Mouse (Mus musculus): Measurements from ENCODE around the gene Mmel1. TPM values are rescaled to one million over a fixed set of nuclear protein-coding genes. Genes with fewer than 3 reads are reported as not detected.
A peak's percentile ranks its signal among the peaks of the same experiment; 100 is the strongest.

Gene Mmel1
- polyA plus RNA-seq (2012; ENCODE audit: insufficient read depth, insufficient read length, missing spikeins): not detected in 2 replicates

DNA sequence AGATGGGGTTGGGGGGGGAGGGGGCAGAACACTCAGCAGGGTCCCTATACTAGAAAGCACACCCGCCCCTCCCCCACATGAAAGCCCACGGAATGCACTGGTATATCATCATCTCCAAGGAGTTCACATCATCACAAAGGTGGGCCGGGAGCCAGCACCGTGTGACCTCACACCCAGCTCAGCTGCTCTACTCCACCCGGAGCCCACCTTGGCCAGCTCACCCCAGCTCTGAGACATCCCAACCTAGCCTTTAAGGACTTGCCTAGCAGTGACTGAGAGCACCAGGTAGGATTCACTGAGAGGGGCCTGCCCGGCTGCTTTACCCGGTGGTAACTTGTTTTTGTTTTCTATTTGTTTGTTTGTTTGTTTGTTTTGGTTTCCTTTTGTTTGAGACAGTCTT is at the start of gene Mmel1:
TSS of gene Mmel1 (plus strand) at position 146 of the 400 bp plus-strand sequence.
- Histone ChIP-seq H3K4me3 (ENCODE audit: insufficient read depth, low read depth, low read length) (no peak within 1 kb of the TSS), H3K4me1 (ENCODE audit: control insufficient read depth, insufficient read depth, insufficient read length, low read length) (no peaks in the 10 kb centered on the region), H3K27ac (replicated peaks; ENCODE audit: low read depth, low read length) (no peak within 1 kb of the TSS)

DNA sequence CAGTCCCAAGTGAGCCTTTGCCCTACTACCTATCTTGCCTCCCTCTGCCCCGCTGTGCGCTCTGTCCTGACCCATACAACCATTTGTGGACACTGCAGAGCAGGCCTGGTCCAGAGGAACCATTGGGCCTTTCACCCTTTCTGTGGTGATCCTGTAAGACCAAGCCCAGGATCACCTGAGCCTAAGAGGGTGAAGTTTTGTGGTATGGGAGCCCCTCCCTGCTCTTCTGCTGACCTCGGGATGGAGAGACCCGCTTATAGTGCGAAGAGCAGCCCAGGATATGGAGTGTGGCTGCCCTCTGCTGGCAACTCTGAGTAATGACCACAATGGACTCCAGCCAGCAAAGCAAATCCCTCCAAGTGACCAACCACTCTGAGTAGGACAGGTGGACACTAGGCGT is 43.7 kb upstream of the Mmel1 start:
- no peak overlapping the region for H3K27ac ChIP-seq (replicated peaks; ENCODE audit: low read depth, low read length)
- no peak overlapping the region for H3K4me3 ChIP-seq (ENCODE audit: insufficient read depth, low read depth, low read length)
- no peaks in the 10 kb centered on the region for H3K4me1 ChIP-seq (ENCODE audit: control insufficient read depth, insufficient read depth, insufficient read length, low read length)

DNA sequence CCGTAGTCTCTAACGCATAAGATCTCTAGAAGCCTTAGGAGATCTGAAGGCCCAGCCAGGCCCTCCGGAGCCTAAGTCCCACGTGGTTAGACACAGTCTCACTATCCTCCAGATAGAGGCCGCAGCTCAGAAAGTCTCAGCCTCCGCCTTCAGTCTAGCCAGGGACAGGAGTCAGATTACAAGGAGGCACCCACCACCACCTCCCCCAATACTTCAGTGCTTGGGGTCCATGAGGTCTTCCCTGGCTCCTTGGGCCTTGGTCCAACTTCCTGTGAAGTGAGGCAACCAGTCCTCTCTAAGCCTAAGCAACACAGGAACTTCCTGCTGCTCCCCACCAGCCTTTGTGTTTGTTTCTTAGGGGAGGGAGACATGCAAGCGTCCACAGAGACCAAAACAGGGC is 43.2 kb upstream of the Mmel1 start:
- no peak overlapping the region for H3K4me3 ChIP-seq (ENCODE audit: insufficient read depth, low read depth, low read length)

GRCm38 (mm10) chr4:154827181-154827580 is 42.2 kb upstream of the Mmel1 start:
- H3K27ac ChIP-seq (replicated peaks; ENCODE audit: low read depth, low read length): peak overlapping the region; percentile 27
- no peak overlapping the region for H3K4me3 ChIP-seq (ENCODE audit: insufficient read depth, low read depth, low read length)
- no peaks in the 10 kb centered on the region for H3K4me1 ChIP-seq (ENCODE audit: control insufficient read depth, insufficient read depth, insufficient read length, low read length)

More for the DNA sequence above, 43.2 kb upstream of the Mmel1 start:
- no peaks in the 10 kb centered on the region for H3K4me1 ChIP-seq (ENCODE audit: control insufficient read depth, insufficient read depth, insufficient read length, low read length)
- H3K27ac ChIP-seq (replicated peaks; ENCODE audit: low read depth, low read length): no peak overlapping the region

DNA sequence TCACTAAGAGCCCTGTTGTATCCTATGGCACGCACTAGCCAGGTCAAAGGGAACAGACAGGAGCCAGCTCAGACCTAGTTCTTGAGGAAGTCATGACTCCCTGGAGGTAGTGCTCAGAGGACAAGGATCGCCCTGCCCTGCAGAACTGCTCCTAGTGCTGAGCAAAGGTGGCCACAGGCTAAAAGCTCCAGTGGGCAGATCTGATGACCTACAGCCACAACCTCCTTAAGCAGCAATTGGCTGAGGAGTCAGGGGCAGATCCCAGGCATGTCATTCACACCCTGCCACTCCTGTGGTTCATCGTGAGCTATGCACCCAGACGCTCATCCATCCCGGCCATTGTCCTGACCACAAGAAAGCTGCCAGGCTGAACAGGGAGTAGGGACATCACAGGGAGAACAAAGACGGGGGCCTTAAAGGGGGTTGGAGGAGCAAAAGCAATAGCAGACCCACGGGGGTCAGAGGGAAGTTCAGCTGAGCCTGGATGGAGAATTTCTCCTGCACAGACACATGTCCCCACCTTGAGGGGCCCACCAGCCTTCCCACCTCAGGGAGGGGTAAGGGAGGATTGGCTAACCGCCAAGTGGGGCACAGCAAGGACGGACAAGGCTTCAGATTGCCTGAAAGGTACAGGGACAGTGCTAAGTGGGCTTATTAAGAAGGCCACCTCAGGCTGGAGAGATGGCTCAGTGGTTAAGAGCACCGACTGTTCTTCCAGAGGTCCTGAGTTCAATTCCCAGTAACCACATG is 41.3 kb upstream of the Mmel1 start:
- Histone ChIP-seq H3K27ac (replicated peaks; ENCODE audit: low read depth, low read length) (no peak overlapping the region), H3K4me3 (ENCODE audit: insufficient read depth, low read depth, low read length) (no peak overlapping the region), H3K4me1 (ENCODE audit: control insufficient read depth, insufficient read depth, insufficient read length, low read length) (no peaks in the 10 kb centered on the region)

GRCm38 (mm10) chr4:154831915-154832573 is 37.3 kb upstream of the Mmel1 start:
- Histone ChIP-seq H3K27ac (replicated peaks; ENCODE audit: low read depth, low read length) (no peak overlapping the region), H3K4me3 (ENCODE audit: insufficient read depth, low read depth, low read length) (no peak overlapping the region), H3K4me1 (ENCODE audit: control insufficient read depth, insufficient read depth, insufficient read length, low read length) (no peaks in the 10 kb centered on the region)

GRCm38 (mm10) chr4:154836183-154836915 is 33.0 kb upstream of the Mmel1 start:
- H3K27ac ChIP-seq (replicated peaks; ENCODE audit: low read depth, low read length): no peak overlapping the region
- H3K4me1 ChIP-seq (ENCODE audit: control insufficient read depth, insufficient read depth, insufficient read length, low read length): no peaks in the 10 kb centered on the region
- H3K4me3 ChIP-seq (ENCODE audit: insufficient read depth, low read depth, low read length): no peak overlapping the region

- Histone ChIP-seq H3K27ac (replicated peaks; ENCODE audit: low read depth, low read length) (no peak within 1 kb of the TSS), H3K4me1 (ENCODE audit: control insufficient read depth, insufficient read depth, insufficient read length, low read length) (no peaks in the 10 kb centered on the region), H3K4me3 (ENCODE audit: insufficient read depth, low read depth, low read length) (no peak within 1 kb of the TSS)
Measured at GRCm38 (mm10) chr4:154837170-154837569, 32.2 kb upstream of the Mmel1 start, which contains the start of gene Ttc34. TSS of gene Ttc34 (plus strand) at chr4:154837459.

GRCm38 (mm10) chr4:154838741-154839140 is 30.6 kb upstream of the Mmel1 start:
- Histone ChIP-seq H3K4me3 (ENCODE audit: insufficient read depth, low read depth, low read length) (no peak overlapping the region), H3K27ac (replicated peaks; ENCODE audit: low read depth, low read length) (no peak overlapping the region), H3K4me1 (ENCODE audit: control insufficient read depth, insufficient read depth, insufficient read length, low read length) (no peaks in the 10 kb centered on the region)

- H3K4me1 ChIP-seq (ENCODE audit: control insufficient read depth, insufficient read depth, insufficient read length, low read length): no peaks in the 10 kb centered on the region
- no peak overlapping the region for H3K27ac ChIP-seq (replicated peaks; ENCODE audit: low read depth, low read length)
- H3K4me3 ChIP-seq (ENCODE audit: insufficient read depth, low read depth, low read length): no peak overlapping the region
Measured at GRCm38 (mm10) chr4:154839406-154839805, 30.0 kb upstream of the Mmel1 start.

GRCm38 (mm10) chr4:154852696-154853095 is 16.7 kb upstream of the Mmel1 start:
- Histone ChIP-seq H3K4me1 (ENCODE audit: control insufficient read depth, insufficient read depth, insufficient read length, low read length) (no peaks in the 10 kb centered on the region), H3K27ac (replicated peaks; ENCODE audit: low read depth, low read length) (no peak overlapping the region), H3K4me3 (ENCODE audit: insufficient read depth, low read depth, low read length) (no peak overlapping the region)

DNA sequence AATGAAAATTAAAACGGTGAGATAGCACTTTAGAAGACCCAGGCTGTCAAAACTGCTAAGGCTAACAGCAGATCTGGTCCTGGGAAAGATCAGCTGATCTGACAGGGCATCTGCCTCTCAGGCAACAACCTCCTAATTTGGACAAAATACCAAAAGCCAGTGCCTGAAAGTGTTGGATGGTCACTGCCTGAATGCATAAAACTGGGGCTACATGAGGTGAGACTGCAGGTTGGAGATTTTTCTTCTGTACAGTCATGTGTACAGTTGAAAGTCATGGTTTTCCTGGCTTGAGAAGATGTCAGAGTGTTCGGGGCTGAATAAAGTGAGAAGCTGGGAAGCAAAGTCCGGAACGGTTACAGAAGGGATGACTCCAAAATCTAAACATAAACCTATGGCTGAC is 15.5 kb upstream of the Mmel1 start:
- Histone ChIP-seq H3K27ac (replicated peaks; ENCODE audit: low read depth, low read length) (no peak overlapping the region), H3K4me1 (ENCODE audit: control insufficient read depth, insufficient read depth, insufficient read length, low read length) (no peaks in the 10 kb centered on the region), H3K4me3 (ENCODE audit: insufficient read depth, low read depth, low read length) (no peak overlapping the region)

- Histone ChIP-seq H3K4me1 (ENCODE audit: control insufficient read depth, insufficient read depth, insufficient read length, low read length) (no peaks in the 10 kb centered on the region), H3K4me3 (ENCODE audit: insufficient read depth, low read depth, low read length) (no peak overlapping the region), H3K27ac (replicated peaks; ENCODE audit: low read depth, low read length) (no peak overlapping the region)
Measured at GRCm38 (mm10) chr4:154854676-154855345, 14.6 kb upstream of the Mmel1 start.

DNA sequence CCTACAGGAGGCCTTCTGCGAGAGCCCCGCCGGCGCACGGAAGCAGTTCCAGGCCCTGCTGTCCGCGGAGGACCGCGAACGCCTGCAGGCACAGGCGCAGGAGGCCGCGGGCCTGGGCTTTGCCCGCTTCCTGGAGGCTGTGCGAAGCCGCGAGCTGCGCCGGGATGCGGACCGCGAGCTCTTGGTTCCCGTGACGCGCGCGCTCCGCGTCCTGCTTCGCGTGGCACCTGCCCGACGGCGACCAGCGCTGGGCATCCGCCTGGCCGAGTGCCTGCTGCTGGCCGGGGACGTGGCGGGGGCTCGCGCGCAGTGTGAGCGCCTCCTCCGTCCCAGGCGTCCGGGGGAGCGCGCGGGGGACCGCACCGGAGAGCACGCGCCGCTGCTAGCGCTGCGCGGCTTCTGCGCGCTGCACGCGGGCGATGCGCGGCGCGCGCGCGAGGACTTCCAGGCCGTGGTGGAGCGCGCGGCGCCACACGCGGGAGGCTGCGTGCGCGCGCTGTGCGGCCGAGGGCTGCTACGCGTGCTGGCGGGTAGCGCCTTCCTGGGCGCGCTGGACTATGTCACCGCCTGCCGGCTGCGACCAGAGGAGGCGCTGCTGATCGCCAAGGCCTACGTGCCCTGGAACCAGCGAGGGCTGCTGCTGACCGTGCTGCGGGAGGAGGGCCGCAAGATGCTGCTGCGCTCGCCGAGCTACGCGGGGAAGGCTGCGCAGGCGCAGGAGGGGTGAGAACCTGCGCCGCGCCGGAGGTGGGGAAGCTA is 13.5 kb upstream of the Mmel1 start:
- H3K4me1 ChIP-seq (ENCODE audit: control insufficient read depth, insufficient read depth, insufficient read length, low read length): no peaks in the 10 kb centered on the region
- no peak overlapping the region for H3K27ac ChIP-seq (replicated peaks; ENCODE audit: low read depth, low read length)
- peak overlapping the region; percentile 39 for H3K4me3 ChIP-seq (ENCODE audit: insufficient read depth, low read depth, low read length)

All from brown adipose tissue, adult 24 weeks (tissue).